Mouse (Mus musculus): ENCODE data around the gene Lrrc4. TPM values are rescaled to one million over a fixed set of nuclear protein-coding genes. Genes with fewer than 3 reads are reported as not detected.

Gene Lrrc4
- polyA plus RNA-seq, 1 experiment from 2014 or later: 6.7 TPM

DNA sequence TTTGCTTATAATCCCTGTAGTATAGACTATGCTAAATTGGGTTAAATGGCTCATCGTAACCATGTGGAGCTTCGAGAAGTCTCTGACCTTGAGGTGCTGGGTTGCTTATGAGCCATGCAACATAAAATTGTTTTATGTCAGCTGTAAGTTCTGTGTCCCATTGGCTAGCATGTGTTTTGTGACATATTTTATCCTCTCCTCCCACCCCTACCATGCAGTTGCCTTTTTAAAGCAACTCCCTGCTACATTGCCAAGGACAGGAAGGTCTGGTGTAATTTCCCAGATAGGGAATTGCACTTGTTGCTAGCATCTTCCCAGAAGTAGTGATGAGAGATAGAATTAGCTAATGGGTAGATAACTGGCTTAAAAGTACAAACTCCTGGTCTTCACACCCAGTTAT is 31.7 kb downstream of the Lrrc4 start:
- Histone ChIP-seq H3K9me3 (replicated peaks; ENCODE audit: control insufficient read depth, low read length, poor library complexity, severe bottlenecking) (no peaks in the 10 kb centered on the region), H3K27ac (ENCODE audit: low read length) (no peak overlapping the region), H3K4me3 (ENCODE audit: low read depth, low read length) (no peak overlapping the region), H3K27me3 (ENCODE audit: control insufficient read depth, insufficient read depth, low read depth, low read length) (no peaks in the 10 kb centered on the region), H3K4me1 (ENCODE audit: control insufficient read depth, insufficient read depth, low read length) (peaks cover 10% of the 10 kb centered on the region), H3K36me3 (ENCODE audit: control insufficient read depth, insufficient read depth, low read length) (no peaks in the 10 kb centered on the region), H3K4me2 (ENCODE audit: low read length) (no peak overlapping the region), H3K9ac (ENCODE audit: low read depth, low read length) (no peak overlapping the region)
- ATAC-seq: no peak
- 97% methylated on average over 2 of the region's 2 CpGs for WGBS

DNA sequence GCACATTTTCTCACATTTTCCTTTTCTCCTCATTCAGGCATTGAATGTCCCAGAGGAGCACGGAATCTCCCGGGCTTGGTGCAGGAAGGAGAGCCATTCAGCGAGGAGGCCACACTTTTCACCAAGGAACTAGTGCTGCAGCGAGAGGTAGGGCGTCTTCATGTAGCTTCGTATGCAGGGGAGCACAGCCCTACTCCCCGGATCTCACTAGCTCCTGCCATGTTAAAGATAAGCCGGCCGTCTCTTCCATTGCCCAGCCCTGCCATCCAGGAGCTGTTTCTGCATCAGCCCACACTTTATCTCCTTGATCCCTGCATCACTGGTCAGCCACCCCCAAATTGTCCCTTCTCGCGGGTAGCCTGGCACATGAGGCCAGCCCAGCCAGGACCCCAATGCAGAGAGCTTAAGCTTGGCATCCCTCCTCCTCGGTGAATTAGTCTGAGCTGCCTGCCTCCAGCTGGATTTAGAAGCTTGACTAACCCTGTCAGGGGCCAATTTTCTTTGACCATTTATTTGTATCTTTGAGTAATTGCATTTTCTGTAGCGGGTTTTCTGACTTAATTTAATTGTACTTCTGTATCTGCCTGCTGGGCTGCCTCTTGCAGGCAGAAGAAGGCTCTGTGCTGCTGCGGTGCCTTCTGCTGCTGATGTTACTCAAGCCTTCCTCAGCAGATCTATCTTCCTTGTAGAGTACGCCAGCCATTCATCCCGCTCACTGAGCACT is 35.6 kb downstream of the Lrrc4 start:
- WGBS: 63% methylated on average over 16 of the region's 16 CpGs
- Histone ChIP-seq H3K4me1 (ENCODE audit: control insufficient read depth, insufficient read depth, low read length) (peaks cover 10% of the 10 kb centered on the region), H3K27ac (ENCODE audit: low read length) (peak overlapping the region; percentile 23; the same call in 1 of the 2 replicates), H3K36me3 (ENCODE audit: control insufficient read depth, insufficient read depth, low read length) (no peaks in the 10 kb centered on the region), H3K27me3 (ENCODE audit: control insufficient read depth, insufficient read depth, low read depth, low read length) (no peaks in the 10 kb centered on the region), H3K4me3 (ENCODE audit: low read depth, low read length) (no peak overlapping the region), H3K9ac (ENCODE audit: low read depth, low read length) (0 out of 2 replicates have a peak overlapping the region, but pooled peaks have one; percentile 35), H3K4me2 (ENCODE audit: low read length) (no peak overlapping the region), H3K9me3 (replicated peaks; ENCODE audit: control insufficient read depth, low read length, poor library complexity, severe bottlenecking) (no peaks in the 10 kb centered on the region)
- peak; percentile 50 for ATAC-seq

DNA sequence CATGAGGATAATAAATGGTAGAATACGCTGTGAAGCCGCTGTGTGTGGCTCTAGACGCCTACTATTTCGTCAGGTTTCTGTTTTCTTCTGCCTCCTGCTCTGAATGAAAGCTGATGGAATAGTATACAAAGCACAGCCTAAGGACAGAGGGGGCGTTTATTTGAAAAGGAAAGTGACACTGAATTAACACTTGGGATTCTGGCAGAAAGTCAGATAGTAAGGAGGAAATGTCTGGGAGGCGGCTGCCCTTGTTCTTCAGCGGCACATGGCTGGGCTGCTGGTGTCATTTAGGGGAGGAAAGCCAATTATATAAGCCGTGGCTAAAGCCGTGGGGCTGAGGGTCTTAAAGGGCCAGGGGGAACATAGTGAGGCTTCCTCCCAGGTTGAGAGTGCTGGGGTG is 36.2 kb downstream of the Lrrc4 start:
- ATAC-seq: peak; percentile 60; the same call in 1 of the 2 replicates
- 11% methylated on average over 9 of the region's 9 CpGs for WGBS
- Histone ChIP-seq H3K4me1 (ENCODE audit: control insufficient read depth, insufficient read depth, low read length) (peaks cover 10% of the 10 kb centered on the region), H3K36me3 (ENCODE audit: control insufficient read depth, insufficient read depth, low read length) (no peaks in the 10 kb centered on the region), H3K4me2 (ENCODE audit: low read length) (no peak overlapping the region), H3K27ac (ENCODE audit: low read length) (peak overlapping the region; percentile 23; the same call in 1 of the 2 replicates), H3K9ac (ENCODE audit: low read depth, low read length) (no peak overlapping the region; the same call in 1 of the 2 replicates), H3K9me3 (replicated peaks; ENCODE audit: control insufficient read depth, low read length, poor library complexity, severe bottlenecking) (no peaks in the 10 kb centered on the region), H3K27me3 (ENCODE audit: control insufficient read depth, insufficient read depth, low read depth, low read length) (no peaks in the 10 kb centered on the region), H3K4me3 (ENCODE audit: low read depth, low read length) (no peak overlapping the region)

DNA sequence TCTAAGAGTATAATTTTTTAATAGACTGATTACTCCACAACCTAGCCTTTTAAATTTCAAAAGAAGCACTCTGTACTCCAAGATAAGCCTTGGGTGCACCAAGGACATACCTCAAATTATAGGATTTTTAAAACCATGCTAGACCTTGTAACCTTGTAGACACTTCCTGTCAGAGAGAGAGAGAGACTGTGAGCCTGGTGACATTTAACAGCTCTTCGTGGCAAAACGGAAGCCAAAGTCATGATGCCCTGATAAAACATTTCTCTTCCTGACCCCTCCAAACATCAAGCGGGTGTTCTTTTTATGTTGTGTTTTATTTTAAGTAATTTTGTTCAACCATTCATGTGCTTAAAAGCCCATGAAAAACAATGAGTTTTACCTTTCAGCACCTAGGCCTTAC is 39.7 kb downstream of the Lrrc4 start:
- H3K9me3 ChIP-seq (replicated peaks; ENCODE audit: control insufficient read depth, low read length, poor library complexity, severe bottlenecking): no peaks in the 10 kb centered on the region
- WGBS: 92% methylated on average over 3 of the region's 3 CpGs
- no peaks in the 10 kb centered on the region for H3K27me3 ChIP-seq (ENCODE audit: control insufficient read depth, insufficient read depth, low read depth, low read length)
- ATAC-seq: no peak
- no peak overlapping the region for H3K4me3 ChIP-seq (ENCODE audit: low read depth, low read length)
- H3K4me1 ChIP-seq (ENCODE audit: control insufficient read depth, insufficient read depth, low read length): peaks cover 12% of the 10 kb centered on the region
- no peak overlapping the region for H3K4me2 ChIP-seq (ENCODE audit: low read length)
- H3K9ac ChIP-seq (ENCODE audit: low read depth, low read length): no peak overlapping the region
- H3K36me3 ChIP-seq (ENCODE audit: control insufficient read depth, insufficient read depth, low read length): no peaks in the 10 kb centered on the region
- no peak overlapping the region for H3K27ac ChIP-seq (ENCODE audit: low read length)

DNA sequence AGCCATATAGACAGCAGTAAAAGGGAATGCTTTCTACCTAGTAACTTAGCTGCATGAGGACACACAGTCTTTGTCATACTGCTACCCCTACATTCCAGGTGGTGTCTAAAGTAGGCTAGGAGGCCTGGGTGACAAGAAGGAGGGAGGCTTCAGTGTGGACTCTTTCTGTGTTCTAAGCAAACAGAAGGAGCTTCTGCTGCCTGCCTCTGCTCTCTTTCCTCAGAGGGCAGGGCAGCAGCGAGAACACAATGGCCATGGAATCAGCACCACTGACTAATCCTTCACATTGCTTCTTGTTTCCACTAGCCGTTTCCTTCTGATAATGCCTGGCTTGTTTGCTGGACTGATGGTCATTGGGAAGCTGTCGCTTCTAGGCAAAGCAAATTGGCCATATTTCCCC is 40.4 kb downstream of the Lrrc4 start:
- Histone ChIP-seq H3K27me3 (ENCODE audit: control insufficient read depth, insufficient read depth, low read depth, low read length) (no peaks in the 10 kb centered on the region), H3K4me1 (ENCODE audit: control insufficient read depth, insufficient read depth, low read length) (peaks cover 12% of the 10 kb centered on the region), H3K9me3 (replicated peaks; ENCODE audit: control insufficient read depth, low read length, poor library complexity, severe bottlenecking) (no peaks in the 10 kb centered on the region), H3K36me3 (ENCODE audit: control insufficient read depth, insufficient read depth, low read length) (no peaks in the 10 kb centered on the region), H3K4me3 (ENCODE audit: low read depth, low read length) (no peak overlapping the region), H3K27ac (ENCODE audit: low read length) (no peak overlapping the region), H3K4me2 (ENCODE audit: low read length) (no peak overlapping the region), H3K9ac (ENCODE audit: low read depth, low read length) (no peak overlapping the region)
- no peak for ATAC-seq
- 18% methylated on average over 3 of the region's 3 CpGs for WGBS

DNA sequence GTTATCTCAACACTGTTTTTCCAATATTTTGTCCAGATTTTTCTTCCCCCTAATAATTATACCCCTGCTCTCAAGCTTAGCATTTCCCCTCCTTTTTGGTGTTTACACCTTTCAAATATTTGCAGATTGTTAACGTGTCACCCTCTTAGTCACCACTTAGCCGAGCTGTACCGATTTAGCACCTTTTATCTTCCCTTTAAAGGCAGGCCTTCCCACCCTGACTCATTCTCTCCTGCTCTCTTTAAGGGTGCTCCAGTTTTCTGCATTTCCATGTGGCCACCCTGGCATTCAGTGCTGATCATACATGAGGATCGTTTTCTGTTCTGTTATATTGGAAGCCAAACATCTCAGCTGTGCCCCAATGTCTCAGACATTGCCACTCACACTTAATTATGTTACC is 41.9 kb downstream of the Lrrc4 start:
- WGBS: 72% methylated on average over 4 of the region's 4 CpGs
- no peaks in the 10 kb centered on the region for H3K27me3 ChIP-seq (ENCODE audit: control insufficient read depth, insufficient read depth, low read depth, low read length)
- no peak overlapping the region for H3K9ac ChIP-seq (ENCODE audit: low read depth, low read length)
- H3K4me1 ChIP-seq (ENCODE audit: control insufficient read depth, insufficient read depth, low read length): peaks cover 2% of the 10 kb centered on the region; the same call in 1 of the 2 replicates
- H3K27ac ChIP-seq (ENCODE audit: low read length): no peak overlapping the region
- H3K4me2 ChIP-seq (ENCODE audit: low read length): no peak overlapping the region
- ATAC-seq: no peak
- no peak overlapping the region for H3K4me3 ChIP-seq (ENCODE audit: low read depth, low read length)
- H3K9me3 ChIP-seq (replicated peaks; ENCODE audit: control insufficient read depth, low read length, poor library complexity, severe bottlenecking): no peaks in the 10 kb centered on the region
- no peaks in the 10 kb centered on the region for H3K36me3 ChIP-seq (ENCODE audit: control insufficient read depth, insufficient read depth, low read length)

DNA sequence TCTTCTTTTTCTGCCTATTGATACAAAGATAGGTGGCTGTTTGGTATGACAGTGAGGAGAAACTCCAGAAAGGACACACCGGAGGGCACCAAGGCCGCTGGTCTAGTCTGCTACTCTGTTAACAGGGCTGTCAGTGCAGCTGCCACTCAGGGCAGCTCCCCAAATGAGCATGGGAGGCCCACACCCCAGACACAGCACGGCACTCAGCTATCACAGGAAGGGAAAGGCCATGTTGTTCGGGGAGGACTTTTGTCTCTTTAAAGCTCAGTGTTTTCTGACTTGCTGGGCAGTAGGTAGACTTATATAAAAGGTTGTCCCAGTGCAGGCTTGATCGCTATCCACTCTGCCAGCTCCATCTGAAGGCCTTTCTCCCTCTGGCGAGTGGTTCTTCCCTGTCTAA is 44.4 kb downstream of the Lrrc4 start:
- Histone ChIP-seq H3K4me2 (ENCODE audit: low read length) (no peak overlapping the region), H3K4me3 (ENCODE audit: low read depth, low read length) (no peak overlapping the region), H3K9ac (ENCODE audit: low read depth, low read length) (no peak overlapping the region), H3K4me1 (ENCODE audit: control insufficient read depth, insufficient read depth, low read length) (peaks cover 6% of the 10 kb centered on the region), H3K27ac (ENCODE audit: low read length) (no peak overlapping the region), H3K36me3 (ENCODE audit: control insufficient read depth, insufficient read depth, low read length) (no peaks in the 10 kb centered on the region), H3K9me3 (replicated peaks; ENCODE audit: control insufficient read depth, low read length, poor library complexity, severe bottlenecking) (no peaks in the 10 kb centered on the region), H3K27me3 (ENCODE audit: control insufficient read depth, insufficient read depth, low read depth, low read length) (no peaks in the 10 kb centered on the region)
- ATAC-seq: no peak
- WGBS: 65% methylated on average over 6 of the region's 6 CpGs

DNA sequence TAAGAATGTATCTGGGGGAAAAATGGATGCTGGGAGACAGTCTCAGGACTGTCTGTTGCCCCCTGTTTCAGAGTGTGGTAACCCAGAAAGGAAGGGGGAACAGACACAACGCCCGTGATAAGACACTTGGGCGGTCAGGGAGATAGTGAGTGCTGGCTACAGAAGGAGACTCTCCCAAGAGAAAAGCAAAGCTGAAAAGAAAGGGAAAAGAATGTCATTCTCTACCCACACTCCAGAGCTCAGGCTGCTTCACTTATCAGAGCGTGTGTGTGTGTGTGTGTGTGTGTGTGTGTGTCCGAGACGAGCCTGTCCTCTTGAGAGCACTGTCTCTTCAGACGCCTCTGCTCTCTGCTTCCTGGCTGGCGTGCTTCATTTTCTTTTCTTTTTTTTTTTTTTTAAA is 45.8 kb downstream of the Lrrc4 start:
- WGBS: 73% methylated on average over 8 of the region's 8 CpGs
- H3K9me3 ChIP-seq (replicated peaks; ENCODE audit: control insufficient read depth, low read length, poor library complexity, severe bottlenecking): no peaks in the 10 kb centered on the region

DNA sequence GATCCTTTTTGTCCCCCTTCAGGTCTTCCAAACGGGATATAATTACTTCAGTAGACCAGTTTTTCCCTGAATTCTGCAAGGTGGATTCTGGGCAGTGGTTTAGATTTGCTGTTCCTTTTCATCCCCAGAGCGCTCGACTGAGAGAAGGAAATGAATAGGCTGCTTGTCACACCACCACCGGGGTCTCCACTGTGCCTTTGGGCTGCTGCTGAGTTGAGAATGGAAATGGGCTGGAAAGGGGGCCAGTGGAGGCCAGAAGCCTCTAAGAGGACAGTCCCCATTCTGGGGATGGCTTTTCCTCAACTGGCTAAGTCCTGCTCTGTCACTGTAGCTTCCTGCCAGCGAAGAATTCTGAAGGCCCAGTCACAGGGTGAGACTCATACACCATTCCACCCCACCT is 47.6 kb downstream of the Lrrc4 start:
- Histone ChIP-seq H3K9ac (ENCODE audit: low read depth, low read length) (no peak overlapping the region), H3K36me3 (ENCODE audit: control insufficient read depth, insufficient read depth, low read length) (no peaks in the 10 kb centered on the region), H3K27me3 (ENCODE audit: control insufficient read depth, insufficient read depth, low read depth, low read length) (no peaks in the 10 kb centered on the region), H3K27ac (ENCODE audit: low read length) (no peak overlapping the region), H3K4me3 (ENCODE audit: low read depth, low read length) (no peak overlapping the region), H3K4me2 (ENCODE audit: low read length) (no peak overlapping the region), H3K9me3 (replicated peaks; ENCODE audit: control insufficient read depth, low read length, poor library complexity, severe bottlenecking) (no peaks in the 10 kb centered on the region), H3K4me1 (ENCODE audit: control insufficient read depth, insufficient read depth, low read length) (peaks cover 6% of the 10 kb centered on the region)
- WGBS: 26% methylated on average over 5 of the region's 5 CpGs
- ATAC-seq: no peak; the same call in 1 of the 2 replicates

More for the DNA sequence above, 45.8 kb downstream of the Lrrc4 start:
- Histone ChIP-seq H3K4me2 (ENCODE audit: low read length) (no peak overlapping the region), H3K9ac (ENCODE audit: low read depth, low read length) (no peak overlapping the region), H3K4me1 (ENCODE audit: control insufficient read depth, insufficient read depth, low read length) (peaks cover 6% of the 10 kb centered on the region), H3K27me3 (ENCODE audit: control insufficient read depth, insufficient read depth, low read depth, low read length) (no peaks in the 10 kb centered on the region), H3K36me3 (ENCODE audit: control insufficient read depth, insufficient read depth, low read length) (no peaks in the 10 kb centered on the region), H3K4me3 (ENCODE audit: low read depth, low read length) (no peak overlapping the region), H3K27ac (ENCODE audit: low read length) (no peak overlapping the region)
- no peak for ATAC-seq

All from midbrain, embryonic 16.5 days (tissue).